Mouse (Mus musculus) hindbrain, postnatal 0 days (tissue): ENCODE data around the gene Tmem130. TPM values are rescaled to one million over a fixed set of nuclear protein-coding genes. Genes with fewer than 3 reads are reported as not detected.

ENCODE experiments used
- ATAC-seq: fragments of 200-750 bp; cut with Nextera tagmentation; 2 replicates; pipeline ENCODE4 v1.8.0; 2017; ENCODE audit warnings: mild to moderate bottlenecking, moderate TSS enrichment, moderate library complexity
- DNase-seq: peaks from one replicate; pipeline ENCODE4 v3.0.0-alpha.2; 2015; ENCODE audit warnings: low spot score
- H3K27ac ChIP-seq: fragments of 300-500 bp; sonication (generic); 2 replicates; pipeline ENCODE4 v1.5.1; 2014; ENCODE audit warnings: mild to moderate bottlenecking
- H3K27me3 ChIP-seq: fragments of 300-500 bp; sonication (generic); 2 replicates; pipeline ENCODE4 v1.6.1; 2014; ENCODE audit warnings: low read length, mixed read lengths; ENCODE audit not compliant: insufficient read depth
- H3K36me3 ChIP-seq: fragments of 300-500 bp; sonication (generic); 2 replicates; pipeline ENCODE4 v1.6.1; 2014; ENCODE audit warnings: low read length, mixed read lengths; ENCODE audit not compliant: insufficient read depth
- H3K4me1 ChIP-seq: fragments of 300-500 bp; sonication (generic); 2 replicates; pipeline ENCODE4 v1.6.1; 2014; ENCODE audit warnings: antibody characterized with exemption, low read length, mixed read lengths; ENCODE audit not compliant: insufficient read depth
- H3K4me2 ChIP-seq: fragments of 300-500 bp; sonication (generic); 2 replicates; pipeline ENCODE4 v1.6.1; 2014; ENCODE audit warnings: low read depth, mild to moderate bottlenecking, low read length, moderate library complexity, mixed read lengths
- H3K4me3 ChIP-seq: fragments of 300-500 bp; sonication (generic); 2 replicates; pipeline ENCODE4 v1.5.1; 2014; ENCODE audit warnings: low read length
- H3K9ac ChIP-seq: fragments of 300-500 bp; sonication (generic); replicated peaks from 2 replicates; pipeline ENCODE4 v1.6.1; 2014; ENCODE audit warnings: mild to moderate bottlenecking, low read length, moderate library complexity, mixed read lengths
- H3K9me3 ChIP-seq: fragments of 300-500 bp; sonication (generic); 2 replicates; pipeline ENCODE4 v1.6.1; 2016; ENCODE audit warnings: low read length, mixed read lengths
- CTCF ChIP-seq: IDR thresholded peaks from 2 replicates; pipeline ENCODE4 v1.5.1; 2016; ENCODE audit warnings: antibody characterized with exemption, control low read depth, low read depth
- WGBS: fragments of 180-500 bp; shearing (Covaris S2); extraction: QIAGEN DNeasy Blood & Tissue Kit; methylation state at CpG from one replicate; pipeline ENCODE4 v1.1.7; 2014; 5-methylcytosine and 5-hydroxymethylcytosine counted together
- polyA plus RNA-seq: library from polyadenylated mRNA; unstranded; fragments of >200 nt; fragmentation: Nextera tagmentation; extraction: Ambion mirVana; gene quantifications from 2 replicates; pipeline ENCODE4 v1.2.1, GENCODE M21; 2015
- total RNA-seq: library from RNA; depleted of rRNA; stranded (reverse); fragments of >200 nt; gene quantifications from 2 replicates; pipeline ENCODE4 v1.2.3, GENCODE M21; 2014

Tmem130 gene
- total and polyA plus RNA-seq, 2 experiments from 2014 or later = 310 to 459 TPM

GRCm38 (mm10) chr5:144737101-144737500 is 24.5 kb downstream of the Tmem130 start:
- ATAC-seq (no peak; the same call in 1 of the 2 replicates), DNase-seq (no peak)
- no peak for TF ChIP-seq CTCF

GRCm38 (mm10) chr5:144734949-144735348 is 26.7 kb downstream of the Tmem130 start:
- ATAC-seq (peak; percentile 61; the same call in 1 of the 2 replicates), DNase-seq (peak; percentile 83)
- Histone ChIP-seq H3K9ac (no peak overlapping the region), H3K27ac (no peak overlapping the region), H3K4me1 (no peaks in the 10 kb centered on the region), H3K27me3 (no peaks in the 10 kb centered on the region), H3K4me3 (no peak overlapping the region), H3K36me3 (no peaks in the 10 kb centered on the region), H3K4me2 (no peak overlapping the region), H3K9me3 (no peaks in the 10 kb centered on the region)
- TF ChIP-seq CTCF = peak; percentile 96
- WGBS = 34% methylated on average over 8 of the region's 8 CpGs

More at GRCm38 (mm10) chr5:144737101-144737500, 24.5 kb downstream of the Tmem130 start:
- H3K4me3 ChIP-seq = no peak overlapping the region
- no peak overlapping the region for H3K4me2 ChIP-seq
- H3K9me3 ChIP-seq = no peaks in the 10 kb centered on the region
- peaks cover 9% of the 10 kb centered on the region; the same call in 1 of the 2 replicates for H3K36me3 ChIP-seq
- 85% methylated on average over 14 of the region's 14 CpGs for WGBS
- no peaks in the 10 kb centered on the region for H3K27me3 ChIP-seq
- no peak overlapping the region for H3K27ac ChIP-seq
- no peak overlapping the region for H3K9ac ChIP-seq
- no peaks in the 10 kb centered on the region for H3K4me1 ChIP-seq

- WGBS = 33% methylated on average over 4 of the region's 4 CpGs
- H3K27ac ChIP-seq = no peak overlapping the region
- ATAC-seq = no peak
- no peaks in the 10 kb centered on the region for H3K36me3 ChIP-seq
- TF ChIP-seq CTCF = peak; percentile 92
- no peaks in the 10 kb centered on the region for H3K9me3 ChIP-seq
- peak; percentile 87 for DNase-seq
- no peak overlapping the region for H3K4me3 ChIP-seq
- no peak overlapping the region for H3K4me2 ChIP-seq
- no peaks in the 10 kb centered on the region for H3K4me1 ChIP-seq
- H3K9ac ChIP-seq = no peak overlapping the region
- H3K27me3 ChIP-seq = no peaks in the 10 kb centered on the region
These were observed 27.7 kb downstream of the Tmem130 start for GRCm38 (mm10) chr5:144733953-144734352.

- no peaks in the 10 kb centered on the region for H3K27me3 ChIP-seq
- DNase-seq = no peak
- WGBS = 77% methylated on average over 8 of the region's 8 CpGs
- H3K36me3 ChIP-seq = no peaks in the 10 kb centered on the region
- no peaks in the 10 kb centered on the region for H3K4me1 ChIP-seq
- no peak for ATAC-seq
- H3K9me3 ChIP-seq = no peaks in the 10 kb centered on the region
- TF ChIP-seq CTCF = no peak
- H3K27ac ChIP-seq = no peak overlapping the region
- no peak overlapping the region for H3K4me2 ChIP-seq
- H3K4me3 ChIP-seq = no peak overlapping the region
- H3K9ac ChIP-seq = no peak overlapping the region
These were observed 32.4 kb downstream of the Tmem130 start for GRCm38 (mm10) chr5:144729216-144729615.

DNA sequence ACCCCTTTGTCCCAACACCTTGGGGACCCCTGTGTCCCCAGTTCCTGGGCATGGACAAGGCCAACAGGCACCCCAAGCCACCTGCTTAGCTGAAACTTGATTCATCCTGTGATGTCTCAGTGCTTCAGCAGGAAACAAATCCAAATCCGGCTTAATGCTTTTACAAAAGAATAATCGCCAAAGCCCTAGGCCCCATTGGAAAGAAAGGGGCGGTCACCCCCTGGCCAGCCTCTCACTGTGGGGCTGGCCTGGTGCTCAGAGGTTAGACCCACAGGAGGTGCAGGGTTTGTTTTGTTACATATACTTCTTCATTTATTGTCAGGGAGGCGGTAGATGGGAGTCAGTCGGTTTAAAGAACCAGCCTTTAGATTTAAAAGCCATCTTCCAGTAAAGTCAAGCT is 33.4 kb downstream of the Tmem130 start:
- DNase-seq (no peak), ATAC-seq (no peak)
- Histone ChIP-seq H3K27me3 (no peaks in the 10 kb centered on the region), H3K36me3 (no peaks in the 10 kb centered on the region), H3K27ac (no peak overlapping the region), H3K9ac (no peak overlapping the region), H3K4me2 (no peak overlapping the region), H3K4me1 (no peaks in the 10 kb centered on the region), H3K4me3 (no peak overlapping the region), H3K9me3 (no peaks in the 10 kb centered on the region)
- WGBS = 32% methylated on average over 5 of the region's 5 CpGs
- no peak for TF ChIP-seq CTCF

GRCm38 (mm10) chr5:144727119-144727518 is 34.5 kb downstream of the Tmem130 start:
- H3K9me3 ChIP-seq = no peaks in the 10 kb centered on the region
- TF ChIP-seq CTCF = peak; percentile 97
- WGBS = 6% methylated on average over 9 of the region's 9 CpGs

GRCm38 (mm10) chr5:144725554-144725953 is 36.1 kb downstream of the Tmem130 start:
- no peaks in the 10 kb centered on the region for H3K4me1 ChIP-seq
- ATAC-seq (no peak), DNase-seq (no peak)
- H3K36me3 ChIP-seq = no peaks in the 10 kb centered on the region
- no peak overlapping the region for H3K4me3 ChIP-seq
- no peak overlapping the region for H3K27ac ChIP-seq
- no peaks in the 10 kb centered on the region for H3K9me3 ChIP-seq
- WGBS = 73% methylated on average over 3 of the region's 3 CpGs
- peak; percentile 26; the same call in 1 of the 2 replicates for TF ChIP-seq CTCF
- H3K9ac ChIP-seq = no peak overlapping the region
- no peaks in the 10 kb centered on the region for H3K27me3 ChIP-seq
- no peak overlapping the region for H3K4me2 ChIP-seq

More at GRCm38 (mm10) chr5:144727119-144727518, 34.5 kb downstream of the Tmem130 start:
- Histone ChIP-seq H3K9ac (no peak overlapping the region), H3K4me1 (no peaks in the 10 kb centered on the region), H3K27ac (no peak overlapping the region), H3K27me3 (no peaks in the 10 kb centered on the region), H3K4me2 (no peak overlapping the region), H3K4me3 (no peak overlapping the region), H3K36me3 (no peaks in the 10 kb centered on the region)
- DNase-seq (peak; percentile 86), ATAC-seq (peak; percentile 68; the same call in 1 of the 2 replicates)
